Mouse (Mus musculus) cerebral cortex, adult 2 months (tissue): ENCODE measurements around the gene Pld2.

Experiments used
- WGBS: fragments of 180-500 bp; shearing (Covaris S2); methylation state at CpG from one replicate; pipeline ENCODE4 v1.1.7; 2018; 5-methylcytosine and 5-hydroxymethylcytosine counted together

Gene Pld2

DNA sequence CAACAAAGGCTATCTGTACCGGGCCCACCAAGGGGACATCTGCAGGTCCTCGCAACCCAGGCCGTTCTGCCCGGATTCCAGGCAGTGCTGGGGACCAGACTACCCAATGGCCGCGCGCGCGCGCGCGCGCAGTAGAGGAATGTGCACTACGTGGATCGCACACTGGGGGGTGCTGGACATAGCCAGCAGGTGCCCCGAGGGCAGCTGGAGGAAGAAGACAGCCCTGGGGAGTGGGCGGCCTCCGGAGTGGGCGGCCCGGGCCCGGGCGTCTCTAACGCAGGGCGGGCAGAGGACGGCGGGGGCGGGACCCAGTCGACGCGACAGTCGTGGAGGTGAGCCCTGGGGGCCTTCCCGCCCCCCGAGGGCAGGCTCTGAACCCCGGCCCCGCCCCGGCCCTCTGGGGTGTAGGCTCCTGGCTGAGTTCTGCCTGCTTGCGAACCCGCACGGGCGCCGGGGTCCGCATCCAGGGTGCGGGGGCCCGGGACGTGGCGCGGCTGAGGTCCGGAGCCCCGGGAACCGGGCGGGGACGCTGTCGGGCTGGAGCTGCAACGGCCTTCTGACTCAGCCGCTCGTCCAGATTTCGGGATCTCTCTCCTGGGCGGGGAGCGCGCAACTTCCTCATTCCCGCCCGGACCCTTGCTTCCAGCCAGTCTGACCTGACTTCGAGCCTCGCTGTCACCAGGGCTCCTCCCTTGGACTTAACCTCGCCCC, at the start of gene Pld2:
Gene Pld2 (plus strand): TSS at position 188 of the 711 bp plus-strand sequence.
- whole genome bisulfite sequencing: under 1% methylated on average over 64 of the region's 65 CpGs

- WGBS: 67% methylated on average over 14 of the region's 14 CpGs
Measured at GRCm38 (mm10) chr11:70499566-70500475, 40.0 kb upstream of the Pld2 start.

DNA sequence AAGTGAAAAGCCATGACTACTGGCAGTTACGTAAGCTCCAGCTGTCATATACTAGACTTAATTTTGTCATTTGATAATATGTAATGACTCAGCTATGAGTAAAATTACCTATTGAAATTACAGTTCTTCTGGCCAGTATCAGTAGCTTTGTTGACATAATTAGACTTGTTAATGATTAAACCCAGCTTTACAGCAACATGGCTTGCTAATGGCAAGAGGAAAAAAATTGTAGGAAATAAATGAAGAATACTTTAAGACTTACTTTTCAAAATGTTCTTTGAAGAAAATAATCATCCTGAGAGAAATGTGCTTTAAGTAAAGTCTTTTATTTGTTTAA, 39.4 kb upstream of the Pld2 start:
- 94% methylated on average over 1 of the region's 1 CpGs for WGBS

- 83% methylated on average over 3 of the region's 3 CpGs for WGBS
Measured at GRCm38 (mm10) chr11:70502018-70502417, 37.8 kb upstream of the Pld2 start.

DNA sequence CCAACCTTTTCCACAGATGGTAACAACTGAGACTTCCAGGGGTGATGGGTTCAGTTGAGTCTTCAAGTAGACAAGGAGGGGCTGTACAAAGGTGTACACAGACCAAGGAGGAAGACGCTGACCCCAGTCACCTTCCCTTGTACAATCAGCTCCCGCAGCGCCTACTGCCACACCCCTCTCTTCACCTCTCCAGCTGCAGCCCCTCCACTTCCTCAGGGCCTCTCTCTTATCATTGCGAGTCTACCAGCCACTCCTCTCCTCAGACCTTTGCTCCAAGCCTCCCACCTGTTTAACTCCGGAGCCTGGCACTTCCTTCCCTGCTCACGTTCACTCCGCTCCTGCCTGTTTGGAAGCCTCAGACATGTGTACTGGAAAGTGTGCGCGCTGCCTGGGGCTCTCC, 34.9 kb upstream of the Pld2 start, which contains the start of gene Tm4sf5:
Gene Tm4sf5 (plus strand): TSS at position 275 of the 400 bp plus-strand sequence.
- WGBS: 85% methylated on average over 9 of the region's 9 CpGs

DNA sequence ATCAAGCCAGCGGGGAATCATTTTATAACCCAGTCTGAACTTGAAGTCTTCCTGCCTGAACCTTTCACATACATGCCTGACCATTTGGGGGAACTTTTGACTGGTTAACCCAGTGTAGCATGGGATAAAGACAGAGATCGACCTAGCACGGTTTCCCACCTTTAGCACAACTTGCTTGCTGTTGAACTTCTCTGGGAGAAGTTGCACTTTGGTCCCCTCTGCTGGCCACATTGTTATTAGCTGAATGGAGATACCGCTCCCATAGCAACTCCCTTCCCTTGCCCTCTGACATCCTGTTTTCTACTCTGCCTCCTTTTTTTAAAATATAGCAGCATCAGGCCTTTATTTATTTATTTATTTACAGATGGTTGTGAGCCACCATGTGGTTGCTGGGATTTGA, 33.5 kb upstream of the Pld2 start:
- WGBS: 26% methylated on average over 4 of the region's 4 CpGs

- WGBS: 77% methylated on average over 7 of the region's 7 CpGs
Measured at GRCm38 (mm10) chr11:70506962-70507515, 32.8 kb upstream of the Pld2 start.

DNA sequence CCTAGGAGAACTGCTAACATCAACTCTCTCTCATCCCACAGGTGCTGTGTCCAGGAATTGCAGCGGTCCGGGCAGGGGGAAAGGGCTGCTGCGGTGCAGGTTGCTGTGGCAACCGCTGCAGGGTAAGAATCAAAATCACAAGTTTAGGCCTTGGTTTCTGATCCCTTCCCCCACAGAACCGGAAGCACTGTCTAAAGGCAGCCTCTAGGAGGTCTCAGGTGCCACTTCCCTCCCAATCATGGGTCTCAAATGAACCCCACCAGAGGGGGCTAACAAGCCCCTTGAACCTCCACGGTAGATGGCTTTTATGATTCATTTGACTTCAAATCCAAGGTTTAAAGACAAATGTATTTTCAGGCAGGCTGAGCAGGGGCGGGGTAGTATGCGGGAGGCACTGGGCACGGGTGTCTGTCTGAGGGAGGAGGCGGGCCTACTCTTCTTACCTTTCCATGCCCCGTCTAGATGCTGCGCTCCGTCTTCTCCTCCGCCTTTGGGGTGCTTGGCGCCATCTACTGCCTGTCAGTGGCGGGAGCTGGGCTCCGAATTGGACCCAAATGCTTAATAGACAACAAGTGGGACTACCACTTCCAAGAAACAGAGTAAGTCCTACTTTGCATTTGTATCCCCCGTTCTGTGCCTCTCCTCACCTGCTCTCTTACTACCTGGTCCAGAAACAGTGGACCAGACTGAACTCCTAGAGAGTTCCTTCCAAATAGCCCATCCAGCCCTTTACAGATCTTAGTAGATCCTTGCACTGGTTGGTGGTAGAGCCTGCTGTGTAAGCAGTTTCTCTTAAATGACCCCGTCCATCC, 29.9 kb upstream of the Pld2 start:
- 10% methylated on average over 19 of the region's 19 CpGs for WGBS

DNA sequence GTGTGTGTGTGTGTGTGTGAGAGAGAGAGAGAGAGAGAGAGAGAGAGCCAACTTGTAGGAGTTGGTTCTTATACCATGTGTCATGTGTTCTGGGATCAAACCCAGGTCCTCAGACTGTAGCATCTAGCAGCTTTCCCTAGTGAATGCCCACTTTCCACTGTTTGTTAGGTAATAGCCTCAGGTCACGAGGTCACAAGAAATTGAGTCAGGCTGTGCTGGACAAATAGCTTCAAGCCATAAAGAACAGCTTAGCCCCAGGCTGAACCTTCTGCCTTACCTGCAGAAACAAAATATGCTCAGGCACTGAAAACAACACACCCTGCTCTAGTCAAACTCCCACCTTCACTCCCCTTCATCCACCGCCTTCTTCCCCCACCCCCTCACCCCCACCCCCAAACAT, 28.6 kb upstream of the Pld2 start:
- 93% methylated on average over 2 of the region's 2 CpGs for WGBS

DNA sequence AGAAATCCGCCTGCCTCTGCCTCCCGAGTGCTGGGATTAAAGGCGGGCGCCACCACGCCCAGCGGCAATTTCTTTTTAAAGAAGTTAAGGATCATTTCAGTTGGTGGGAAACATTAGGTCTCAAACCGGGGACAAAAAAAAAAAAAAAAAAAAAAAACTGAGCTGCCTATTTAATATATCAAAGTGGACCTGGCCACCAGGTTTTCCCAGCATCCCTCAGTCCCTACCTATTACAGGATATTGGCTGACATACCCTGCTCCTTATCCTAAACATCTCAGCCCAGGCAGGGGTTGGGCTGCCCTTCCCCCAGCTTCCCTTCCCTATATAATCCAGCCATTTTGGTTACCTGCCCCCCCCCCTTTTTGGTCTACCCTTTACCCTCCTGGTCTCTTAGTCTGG, 28.0 kb upstream of the Pld2 start:
- WGBS: 93% methylated on average over 7 of the region's 7 CpGs

GRCm38 (mm10) chr11:70512709-70513342, 27.0 kb upstream of the Pld2 start:
- WGBS: 83% methylated on average over 7 of the region's 7 CpGs

GRCm38 (mm10) chr11:70513520-70513919, 26.3 kb upstream of the Pld2 start:
- 60% methylated on average over 11 of the region's 11 CpGs for WGBS

- WGBS: 93% methylated on average over 7 of the region's 7 CpGs
Measured at GRCm38 (mm10) chr11:70514288-70514687, 25.6 kb upstream of the Pld2 start, which contains the start of gene Vmo1. Gene Vmo1 (minus strand): TSS chr11:70514616.

DNA sequence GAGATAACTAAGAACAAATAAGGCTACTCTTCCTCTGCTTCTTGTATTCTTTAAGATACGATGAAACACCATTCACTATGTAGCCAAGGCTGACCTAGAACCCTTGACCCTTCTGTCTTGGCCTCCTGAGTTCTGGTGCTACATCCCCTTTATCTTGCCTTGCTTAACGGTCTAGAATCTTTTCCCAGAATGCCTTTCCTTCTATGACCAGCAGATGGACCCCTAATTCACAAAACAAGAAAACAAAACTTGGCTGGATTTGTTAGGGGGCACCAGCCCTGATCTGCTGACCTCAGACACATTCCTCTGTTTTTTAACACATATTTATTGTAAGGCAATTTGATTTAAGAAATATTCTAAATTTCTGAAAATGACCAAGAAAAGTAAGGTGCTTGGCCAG, 23.5 kb upstream of the Pld2 start:
- 18% methylated on average over 2 of the region's 2 CpGs for WGBS

DNA sequence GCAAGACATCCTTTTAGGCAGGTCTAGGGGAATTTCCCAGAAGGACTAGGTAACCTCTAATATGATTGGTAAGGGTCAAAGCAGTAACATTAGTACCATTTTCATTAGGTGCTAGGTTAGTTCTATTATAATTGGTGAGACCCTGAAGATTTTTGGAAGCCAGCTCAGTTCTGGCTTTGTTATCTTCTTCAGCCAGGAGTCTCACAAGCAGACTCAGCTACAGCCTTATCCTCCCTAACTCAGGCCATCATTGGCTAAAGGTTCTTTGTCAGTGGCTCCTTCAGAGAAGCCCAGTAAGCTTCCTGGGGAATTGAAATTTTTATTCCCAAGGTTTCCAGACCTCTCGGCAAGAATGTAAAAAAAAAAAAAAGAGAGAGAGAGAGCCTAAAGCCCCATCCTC, 21.4 kb upstream of the Pld2 start:
- 87% methylated on average over 1 of the region's 1 CpGs for WGBS

DNA sequence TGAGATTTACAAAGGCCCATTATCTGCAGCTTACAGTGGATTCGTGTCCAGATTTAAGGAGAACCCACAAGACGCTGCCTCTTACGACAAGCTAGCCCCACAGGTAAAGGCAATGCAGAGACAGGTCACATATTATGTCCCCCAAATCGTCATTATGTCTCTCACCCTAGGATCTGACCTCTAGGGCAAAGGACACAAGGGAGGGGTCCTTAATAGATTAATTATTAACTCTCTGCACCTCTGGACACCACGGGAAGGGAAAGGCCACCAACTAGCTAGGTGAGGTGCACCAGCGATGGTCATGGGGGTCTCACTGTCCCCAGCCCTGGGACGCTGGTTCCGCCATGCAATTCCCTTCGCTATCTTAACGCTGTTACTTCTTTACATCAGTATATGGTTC, 20.9 kb upstream of the Pld2 start, which contains the start of gene Gltpd2:
Gene Gltpd2 (plus strand): TSS at position 274 of the 400 bp plus-strand sequence.
- WGBS: 87% methylated on average over 10 of the region's 10 CpGs

GRCm38 (mm10) chr11:70520178-70520769, 19.6 kb upstream of the Pld2 start:
- 28% methylated on average over 41 of the region's 41 CpGs for whole genome bisulfite sequencing

GRCm38 (mm10) chr11:70523306-70523989, 16.4 kb upstream of the Pld2 start:
- 88% methylated on average over 8 of the region's 8 CpGs for WGBS

DNA sequence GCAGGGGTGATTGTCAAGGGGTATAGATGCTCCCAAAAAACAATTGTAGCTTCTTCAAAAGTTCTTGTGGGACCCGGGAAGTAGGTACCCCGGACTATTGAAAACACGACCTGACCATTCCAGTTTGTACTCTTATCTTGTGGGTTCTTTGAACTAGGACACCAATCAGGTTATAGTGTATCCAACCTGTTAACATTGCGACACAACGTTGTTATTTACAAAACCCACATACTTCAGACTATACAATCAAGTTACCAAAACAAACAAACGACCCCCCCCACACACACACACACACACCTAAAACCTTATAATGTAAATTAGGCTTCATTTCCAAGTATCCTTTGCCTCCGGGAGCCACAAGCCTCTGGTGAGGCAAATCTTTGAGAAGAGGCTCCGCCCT, 15.1 kb upstream of the Pld2 start:
- WGBS: 3% methylated on average over 8 of the region's 8 CpGs

GRCm38 (mm10) chr11:70525184-70525678, 14.6 kb upstream of the Pld2 start, which contains the start of gene Psmb6:
Gene Psmb6 (plus strand): TSS chr11:70525367.
- WGBS: under 1% methylated on average over 25 of the region's 26 CpGs
